Mouse (Mus musculus) forebrain, embryonic 15.5 days (tissue): ENCODE measurements at regions not wholly inside any gene's neighbourhood (a gene's known extent, or its start where the extent isn't known, plus 50 kb on each side); places are given as distances from the start of the nearest gene placed in this dataset.

Experiments used
- ATAC-seq: fragments of 200-750 bp; cut with Nextera tagmentation; replicated peaks from 2 replicates; pipeline ENCODE4 v1.8.0; 2017; ENCODE audit warnings: mild to moderate bottlenecking, moderate TSS enrichment, moderate library complexity
- H3K27ac ChIP-seq: fragments of 300-500 bp; sonication (generic); replicated peaks from 2 replicates; pipeline ENCODE4 v1.5.1; 2015; ENCODE audit warnings: mild to moderate bottlenecking, inconsistent platforms
- H3K27me3 ChIP-seq: fragments of 300-500 bp; sonication (generic); 2 replicates; pipeline ENCODE4 v1.6.1; 2015; ENCODE audit warnings: inconsistent platforms
- H3K36me3 ChIP-seq: fragments of 300-500 bp; sonication (generic); 2 replicates; pipeline ENCODE4 v1.6.1; 2015; ENCODE audit warnings: mild to moderate bottlenecking, inconsistent platforms
- H3K4me1 ChIP-seq: fragments of 300-500 bp; sonication (generic); 2 replicates; pipeline ENCODE4 v1.6.1; 2015; ENCODE audit warnings: inconsistent platforms
- H3K4me2 ChIP-seq: fragments of 300-500 bp; sonication (generic); replicated peaks from 2 replicates; pipeline ENCODE4 v1.6.1; 2015; ENCODE audit warnings: mild to moderate bottlenecking, inconsistent platforms
- H3K4me3 ChIP-seq: fragments of 300-500 bp; sonication (generic); 2 replicates; pipeline ENCODE4 v1.5.1; 2015; ENCODE audit warnings: mild to moderate bottlenecking, inconsistent platforms
- H3K9ac ChIP-seq: fragments of 300-500 bp; sonication (generic); replicated peaks from 2 replicates; pipeline ENCODE4 v1.6.1; 2015; ENCODE audit warnings: mild to moderate bottlenecking, inconsistent platforms
- H3K9me3 ChIP-seq: fragments of 300-500 bp; sonication (generic); 2 replicates; pipeline ENCODE4 v1.6.1; 2016; ENCODE audit warnings: inconsistent platforms
- WGBS: fragments of 180-500 bp; shearing (Covaris S2); methylation state at CpG from one replicate; pipeline ENCODE4 v1.1.7; 2015; ENCODE audit warnings: mixed read lengths; 5-methylcytosine and 5-hydroxymethylcytosine counted together

- no peak overlapping the region for H3K4me2 ChIP-seq
- no peak for ATAC-seq
- 48% methylated on average over 6 of the region's 6 CpGs for WGBS
- no peak overlapping the region for H3K4me3 ChIP-seq
- H3K27ac ChIP-seq = no peak overlapping the region
- no peaks in the 10 kb centered on the region for H3K9me3 ChIP-seq
- peaks cover 2% of the 10 kb centered on the region; the same call in 1 of the 2 replicates for H3K27me3 ChIP-seq
- H3K9ac ChIP-seq = no peak overlapping the region
- peaks cover 6% of the 10 kb centered on the region for H3K4me1 ChIP-seq
- H3K36me3 ChIP-seq = no peaks in the 10 kb centered on the region
Measured at GRCm38 (mm10) chr8:115418056-115418455, 289.5 kb downstream of the Maf start.

GRCm38 (mm10) chr8:115414061-115414473 lies 293.5 kb downstream of the Maf start:
- no peak for ATAC-seq

GRCm38 (mm10) chr8:115411756-115412155 lies 295.8 kb downstream of the Maf start:
- no peaks in the 10 kb centered on the region; the same call in 1 of the 2 replicates for H3K27me3 ChIP-seq
- 79% methylated on average over 5 of the region's 5 CpGs for WGBS
- no peak overlapping the region for H3K27ac ChIP-seq
- H3K4me3 ChIP-seq = no peak overlapping the region
- no peak overlapping the region for H3K9ac ChIP-seq
- H3K4me1 ChIP-seq = peaks cover 6% of the 10 kb centered on the region
- no peak overlapping the region for H3K4me2 ChIP-seq
- no peaks in the 10 kb centered on the region for H3K9me3 ChIP-seq
- no peak for ATAC-seq
- H3K36me3 ChIP-seq = no peaks in the 10 kb centered on the region

More at GRCm38 (mm10) chr8:115414061-115414473, 293.5 kb downstream of the Maf start:
- Histone ChIP-seq H3K27me3 (no peaks in the 10 kb centered on the region; the same call in 1 of the 2 replicates), H3K4me3 (no peak overlapping the region), H3K9ac (no peak overlapping the region), H3K4me2 (no peak overlapping the region), H3K4me1 (peaks cover 6% of the 10 kb centered on the region), H3K27ac (no peak overlapping the region), H3K9me3 (no peaks in the 10 kb centered on the region), H3K36me3 (no peaks in the 10 kb centered on the region)
- 4% methylated on average over 7 of the region's 7 CpGs for WGBS

- WGBS = 98% methylated on average over 4 of the region's 4 CpGs
- no peak for ATAC-seq
- Histone ChIP-seq H3K27ac (no peak overlapping the region), H3K4me1 (peaks cover 6% of the 10 kb centered on the region), H3K9me3 (no peaks in the 10 kb centered on the region), H3K36me3 (no peaks in the 10 kb centered on the region), H3K9ac (no peak overlapping the region), H3K27me3 (no peaks in the 10 kb centered on the region), H3K4me3 (no peak overlapping the region), H3K4me2 (no peak overlapping the region)
Measured at GRCm38 (mm10) chr8:115411061-115411460, 296.5 kb downstream of the Maf start.

GRCm38 (mm10) chr8:115410191-115410590 lies 297.4 kb downstream of the Maf start:
- H3K27ac ChIP-seq = no peak overlapping the region
- 94% methylated on average over 3 of the region's 3 CpGs for WGBS
- no peak overlapping the region for H3K4me3 ChIP-seq
- H3K9me3 ChIP-seq = no peaks in the 10 kb centered on the region
- H3K4me2 ChIP-seq = no peak overlapping the region
- no peaks in the 10 kb centered on the region for H3K36me3 ChIP-seq
- no peak for ATAC-seq
- H3K27me3 ChIP-seq = no peaks in the 10 kb centered on the region
- H3K4me1 ChIP-seq = peaks cover 6% of the 10 kb centered on the region
- H3K9ac ChIP-seq = no peak overlapping the region

GRCm38 (mm10) chr8:115407535-115407934 lies 300.1 kb downstream of the Maf start:
- H3K9me3 ChIP-seq = no peaks in the 10 kb centered on the region
- ATAC-seq = no peak
- H3K27me3 ChIP-seq = no peaks in the 10 kb centered on the region
- H3K36me3 ChIP-seq = no peaks in the 10 kb centered on the region
- no peaks in the 10 kb centered on the region for H3K4me1 ChIP-seq
- no peak overlapping the region for H3K4me3 ChIP-seq
- H3K4me2 ChIP-seq = no peak overlapping the region
- H3K9ac ChIP-seq = no peak overlapping the region
- no peak overlapping the region for H3K27ac ChIP-seq
- WGBS = 98% methylated on average over 4 of the region's 4 CpGs

GRCm38 (mm10) chr8:115403601-115404000 lies 304.0 kb downstream of the Maf start:
- H3K36me3 ChIP-seq = no peaks in the 10 kb centered on the region
- H3K4me2 ChIP-seq = no peak overlapping the region
- no peak for ATAC-seq
- no peak overlapping the region for H3K4me3 ChIP-seq
- no peak overlapping the region for H3K9ac ChIP-seq
- no peaks in the 10 kb centered on the region for H3K9me3 ChIP-seq
- H3K27ac ChIP-seq = no peak overlapping the region
- no peaks in the 10 kb centered on the region for H3K27me3 ChIP-seq
- WGBS = 65% methylated on average over 4 of the region's 4 CpGs
- H3K4me1 ChIP-seq = no peaks in the 10 kb centered on the region

- Histone ChIP-seq H3K4me1 (no peaks in the 10 kb centered on the region), H3K36me3 (no peaks in the 10 kb centered on the region), H3K4me3 (no peak overlapping the region), H3K9ac (no peak overlapping the region), H3K27ac (no peak overlapping the region), H3K4me2 (no peak overlapping the region), H3K27me3 (no peaks in the 10 kb centered on the region), H3K9me3 (no peaks in the 10 kb centered on the region)
- ATAC-seq = no peak
- WGBS = 76% methylated on average over 10 of the region's 10 CpGs
Measured at GRCm38 (mm10) chr8:115402471-115403197, 305.0 kb downstream of the Maf start.
